Mouse (Mus musculus): Measurements from ENCODE around the gene Focad. TPM values are rescaled to one million over a fixed set of nuclear protein-coding genes. Genes with fewer than 3 reads are reported as not detected.

The Focad gene
- polyA plus RNA-seq, 1 experiment from 2014 or later: 14.1 TPM

GRCm38 (mm10) chr4:88438990-88439329 is 344.5 kb downstream of the Focad start:
- no peaks in the 10 kb centered on the region for H3K36me3 ChIP-seq
- 16% methylated on average over 4 of the region's 4 CpGs for whole genome bisulfite sequencing
- H3K4me3 ChIP-seq: peak overlapping the region; percentile 53
- no peak for DNase-seq (ENCODE audit: low spot score)
- H3K27ac ChIP-seq: peak overlapping the region; percentile 78
- peaks cover 11% of the 10 kb centered on the region for H3K4me1 ChIP-seq
- no peaks in the 10 kb centered on the region for H3K27me3 ChIP-seq (ENCODE audit: low read depth, poor library complexity, severe bottlenecking)
- no peaks in the 10 kb centered on the region for H3K9me3 ChIP-seq (replicated peaks)

GRCm38 (mm10) chr4:88439669-88440123 is 345.3 kb downstream of the Focad start:
- Histone ChIP-seq H3K27ac (no peak overlapping the region), H3K4me3 (no peak overlapping the region), H3K4me1 (peaks cover 11% of the 10 kb centered on the region), H3K36me3 (no peaks in the 10 kb centered on the region), H3K9me3 (replicated peaks) (no peaks in the 10 kb centered on the region), H3K27me3 (ENCODE audit: low read depth, poor library complexity, severe bottlenecking) (no peaks in the 10 kb centered on the region)
- no peak for DNase-seq (ENCODE audit: low spot score)
- WGBS: 81% methylated on average over 6 of the region's 6 CpGs

- Histone ChIP-seq H3K4me1 (peaks cover 11% of the 10 kb centered on the region), H3K36me3 (no peaks in the 10 kb centered on the region), H3K4me3 (no peak overlapping the region), H3K27me3 (ENCODE audit: low read depth, poor library complexity, severe bottlenecking) (no peaks in the 10 kb centered on the region), H3K9me3 (replicated peaks) (no peaks in the 10 kb centered on the region), H3K27ac (no peak overlapping the region)
- no peak for DNase-seq (ENCODE audit: low spot score)
- 90% methylated on average over 7 of the region's 7 CpGs for WGBS
These were observed 346.4 kb downstream of the Focad start for GRCm38 (mm10) chr4:88440814-88441213.

- Histone ChIP-seq H3K9me3 (replicated peaks) (no peaks in the 10 kb centered on the region), H3K27ac (no peak overlapping the region), H3K36me3 (no peaks in the 10 kb centered on the region), H3K27me3 (ENCODE audit: low read depth, poor library complexity, severe bottlenecking) (no peaks in the 10 kb centered on the region), H3K4me1 (no peaks in the 10 kb centered on the region), H3K4me3 (no peak overlapping the region)
- DNase-seq (ENCODE audit: low spot score): no peak
- 83% methylated on average over 2 of the region's 2 CpGs for WGBS
These were observed 354.5 kb downstream of the Focad start for GRCm38 (mm10) chr4:88448976-88449375.

DNA sequence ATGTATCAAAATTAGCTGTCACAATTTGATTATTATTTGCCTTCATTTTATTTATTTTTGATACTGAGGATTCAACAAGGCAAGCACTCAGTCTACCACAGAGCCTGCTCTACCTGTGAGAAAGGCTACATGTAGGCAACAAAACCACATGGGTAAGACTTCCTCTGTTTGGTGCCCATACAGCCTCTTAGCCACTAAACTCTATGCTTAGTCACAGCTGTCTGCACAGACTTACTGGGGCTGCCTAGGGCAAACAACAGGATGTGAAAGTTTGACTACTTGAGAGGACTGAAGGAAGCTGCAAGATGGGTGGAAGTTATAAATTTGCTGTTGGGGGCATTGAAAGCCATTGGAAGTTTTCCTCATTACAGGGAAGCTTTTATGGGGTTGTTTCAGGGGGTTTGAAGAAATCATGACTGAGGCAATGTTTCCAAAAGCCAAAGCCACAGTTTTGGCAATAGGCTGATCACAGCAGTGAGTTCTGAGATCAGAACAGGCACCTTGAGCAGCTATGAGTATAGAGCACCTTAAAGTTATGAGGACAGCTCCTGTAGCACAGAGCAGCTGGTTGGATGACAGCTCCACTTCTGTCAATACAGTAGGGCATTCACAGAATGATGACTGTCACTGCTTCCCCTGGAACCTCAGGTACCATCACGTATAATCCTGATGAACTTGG is 355.8 kb downstream of the Focad start:
- Histone ChIP-seq H3K9me3 (replicated peaks) (no peaks in the 10 kb centered on the region), H3K4me3 (no peak overlapping the region), H3K27ac (no peak overlapping the region), H3K36me3 (no peaks in the 10 kb centered on the region), H3K27me3 (ENCODE audit: low read depth, poor library complexity, severe bottlenecking) (no peaks in the 10 kb centered on the region), H3K4me1 (no peaks in the 10 kb centered on the region)
- 89% methylated on average over 1 of the region's 1 CpGs for WGBS
- no peak for DNase-seq (ENCODE audit: low spot score)

DNA sequence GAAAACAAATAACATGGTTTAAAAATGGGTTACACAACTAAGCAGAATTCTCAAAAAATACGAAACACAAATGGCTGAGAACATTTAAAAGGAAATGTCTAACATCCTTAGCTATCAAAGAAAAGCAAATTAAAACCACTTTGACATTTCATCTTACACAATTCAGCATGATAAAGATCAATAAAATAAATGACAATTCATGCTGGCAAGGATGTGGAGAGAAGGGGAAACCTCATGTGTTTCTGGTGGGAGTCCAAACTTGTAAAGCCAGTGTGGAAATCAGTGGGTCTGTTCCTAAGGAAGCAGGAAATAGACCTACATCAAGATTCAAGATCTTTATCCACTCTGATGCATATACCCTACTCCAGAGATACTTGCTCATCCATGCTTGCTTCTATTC is 363.7 kb downstream of the Focad start:
- H3K27ac ChIP-seq: no peak overlapping the region
- H3K4me1 ChIP-seq: no peaks in the 10 kb centered on the region
- H3K4me3 ChIP-seq: no peak overlapping the region
- no peaks in the 10 kb centered on the region for H3K9me3 ChIP-seq (replicated peaks)
- no peak for DNase-seq (ENCODE audit: low spot score)
- no peaks in the 10 kb centered on the region for H3K27me3 ChIP-seq (ENCODE audit: low read depth, poor library complexity, severe bottlenecking)
- H3K36me3 ChIP-seq: no peaks in the 10 kb centered on the region
- 94% methylated on average over 1 of the region's 1 CpGs for WGBS

- Histone ChIP-seq H3K4me3 (no peak overlapping the region), H3K27me3 (ENCODE audit: low read depth, poor library complexity, severe bottlenecking) (no peaks in the 10 kb centered on the region), H3K27ac (no peak overlapping the region), H3K9me3 (replicated peaks) (no peaks in the 10 kb centered on the region), H3K4me1 (peaks cover 3% of the 10 kb centered on the region; the same call in 1 of the 2 replicates), H3K36me3 (no peaks in the 10 kb centered on the region)
- DNase-seq (ENCODE audit: low spot score): no peak
- WGBS: 75% methylated on average over 2 of the region's 2 CpGs
These were observed 364.2 kb downstream of the Focad start for GRCm38 (mm10) chr4:88458673-88459072.

MicroRNA genes within 50 kb of the gene (microRNA counts, 519-probe panel; counts per million panel counts)
- 684 counts per million, percentile 72 among the panel's probes with 10 or more counts for microRNA mmu-miR-491

Small RNA genes lying within 50 kb of the gene (microRNA-seq; reads per million reads assigned to microRNA genes)
- gene Mir491: not detected

Other genes starting within 250 kb of the Focad start
- 46.7 and 49.7 TPM in 2 replicates for gene Mllt3, start 61.3 kb upstream of the Focad start, polyA plus RNA-seq (2016; fragmentation: Nextera tagmentation; extraction: Ambion mirVana)